Mouse (Mus musculus) cerebellum, adult 8-10 months (tissue): ENCODE data around the gene Cryba4.

ENCODE experiments used
- DNase-seq: peaks from one replicate; pipeline ENCODE4 v3.0.0; 2022

Cryba4 gene

GRCm38 (mm10) chr5:112235806-112236205 lies 16.5 kb downstream of the Cryba4 start:
- no peak for DNase-seq

- DNase-seq, result no peak
Measured at GRCm38 (mm10) chr5:112228240-112229076, 23.9 kb downstream of the Cryba4 start.

GRCm38 (mm10) chr5:112227898-112228239 lies 24.4 kb downstream of the Cryba4 start:
- no peak for DNase-seq

GRCm38 (mm10) chr5:112227354-112227753 lies 25.0 kb downstream of the Cryba4 start:
- no peak for DNase-seq

- DNase-seq, result no peak
Measured at GRCm38 (mm10) chr5:112225591-112225990, 26.7 kb downstream of the Cryba4 start.

- DNase-seq, result no peak
Measured at GRCm38 (mm10) chr5:112220203-112220602, 32.1 kb downstream of the Cryba4 start.

- DNase-seq, result no peak
Measured at GRCm38 (mm10) chr5:112219398-112219797, 32.9 kb downstream of the Cryba4 start.

- DNase-seq, result no peak
Measured at GRCm38 (mm10) chr5:112218679-112219078, 33.6 kb downstream of the Cryba4 start.

GRCm38 (mm10) chr5:112217031-112217430 lies 35.3 kb downstream of the Cryba4 start:
- DNase-seq, result no peak

- DNase-seq, result no peak
Measured at GRCm38 (mm10) chr5:112216335-112216734, 36.0 kb downstream of the Cryba4 start.

- no peak for DNase-seq
Measured at GRCm38 (mm10) chr5:112215801-112216251, 36.5 kb downstream of the Cryba4 start.

GRCm38 (mm10) chr5:112215291-112215751 lies 37.0 kb downstream of the Cryba4 start:
- no peak for DNase-seq

GRCm38 (mm10) chr5:112214419-112214818 lies 37.9 kb downstream of the Cryba4 start:
- peak; percentile 33 for DNase-seq

GRCm38 (mm10) chr5:112213331-112214240 lies 38.7 kb downstream of the Cryba4 start:
- DNase-seq, result no peak

- DNase-seq, result no peak
Measured at GRCm38 (mm10) chr5:112212711-112213264, 39.5 kb downstream of the Cryba4 start.

- DNase-seq, result no peak
Measured at GRCm38 (mm10) chr5:112211911-112212310, 40.4 kb downstream of the Cryba4 start.

- DNase-seq, result peak; percentile 27
Measured at GRCm38 (mm10) chr5:112210104-112210503, 42.2 kb downstream of the Cryba4 start.

- no peak for DNase-seq
Measured at GRCm38 (mm10) chr5:112208321-112208720, 44.0 kb downstream of the Cryba4 start.

- no peak for DNase-seq
Measured at GRCm38 (mm10) chr5:112206543-112207255, 45.6 kb downstream of the Cryba4 start.

- DNase-seq, result no peak
Measured at GRCm38 (mm10) chr5:112199656-112200055, 52.7 kb downstream of the Cryba4 start.
